Mouse (Mus musculus) MEL (cell line): Measurements from ENCODE around the gene Cul9. TPM values are rescaled to one million over a fixed set of nuclear protein-coding genes. Genes with fewer than 3 reads are reported as not detected.
"Not testable (repeated sequence)": the region's sequence is repeated elsewhere in the genome, so short reads cannot be mapped to it uniquely, and the experiment has no call there.

ENCODE experiments used
- DNase-seq: peaks from one replicate; pipeline ENCODE4 v3.0.0; 2011; ENCODE audit warnings: low read depth, low spot score
- H3K27ac ChIP-seq: 2 replicates; pipeline ENCODE4 v1.5.1; 2012; ENCODE audit warnings: low read depth, mild to moderate bottlenecking, control low read depth, low read length, moderate library complexity; ENCODE audit not compliant: control insufficient read depth
- H3K27me3 ChIP-seq, 2 experiments: fragments of 150-350 bp in 1 of 2; sonication (generic) in 1 of 2; 2 replicates each; pipeline ENCODE4 v1.6.1; 2012; ENCODE audit warnings: low read length in 2 of 2, mild to moderate bottlenecking in 2 of 2, improper control_type of control experiment in 1 of 2, moderate library complexity in 1 of 2; ENCODE audit not compliant: insufficient read depth in 2 of 2, control insufficient read depth in 1 of 2
- H3K36me3 ChIP-seq, 2 experiments: 2 replicates each; pipeline ENCODE4 v1.6.1; 2012 to 2014; ENCODE audit warnings: low read length in 2 of 2, improper control_type of control experiment in 1 of 2, inconsistent platforms in 1 of 2, mild to moderate bottlenecking in 1 of 2; ENCODE audit not compliant: insufficient read depth in 2 of 2, control insufficient read depth in 1 of 2
- H3K4me1 ChIP-seq, 2 experiments: fragments of 150-350 bp in 1 of 2; sonication (generic) in 1 of 2; 2 replicates each; pipeline ENCODE4 v1.6.1; 2012; ENCODE audit warnings: low read length in 2 of 2, improper control_type of control experiment in 1 of 2, mild to moderate bottlenecking in 1 of 2; ENCODE audit not compliant: insufficient read depth in 2 of 2, control insufficient read depth in 1 of 2
- H3K4me3 ChIP-seq, 2 experiments: fragments of 150-350 bp in 1 of 2; sonication (generic) in 1 of 2; 2 replicates each; pipeline ENCODE4 v1.5.1; 2012; ENCODE audit warnings: low read depth in 2 of 2, low read length in 2 of 2, mild to moderate bottlenecking in 2 of 2, moderate library complexity in 2 of 2, control low read depth in 1 of 2, improper control_type of control experiment in 1 of 2; ENCODE audit not compliant: control insufficient read depth in 1 of 2, insufficient read depth in 1 of 2
- H3K79me2 ChIP-seq: 2 replicates; pipeline ENCODE4 v1.6.1; 2012; ENCODE audit warnings: mild to moderate bottlenecking, low read length, moderate library complexity; ENCODE audit not compliant: control insufficient read depth, poor library complexity, insufficient read depth
- H3K9ac ChIP-seq: 2 replicates; pipeline ENCODE4 v1.6.1; 2012; ENCODE audit warnings: low read depth, mild to moderate bottlenecking, control low read depth, low read length, moderate library complexity; ENCODE audit not compliant: control insufficient read depth, poor library complexity, severe bottlenecking
- H3K9me3 ChIP-seq: fragments of 150-350 bp; sonication (generic); replicated peaks from 2 replicates; pipeline ENCODE4 v1.6.1; 2012; ENCODE audit warnings: mild to moderate bottlenecking, low read length, improper control_type of control experiment, moderate library complexity; ENCODE audit not compliant: insufficient read depth
- BHLHE40 ChIP-seq: IDR thresholded peaks from 2 replicates; pipeline ENCODE4 v1.6.1; 2012; ENCODE audit warnings: low read depth, mild to moderate bottlenecking, inconsistent platforms, low read length, improper control_type of control experiment, borderline replicate concordance
- CHD1 ChIP-seq: IDR thresholded peaks from 2 replicates; pipeline ENCODE4 v1.6.1; 2012; ENCODE audit warnings: low read depth, mild to moderate bottlenecking, inconsistent platforms, low read length, improper control_type of control experiment
- E2F4 ChIP-seq: IDR thresholded peaks from 2 replicates; pipeline ENCODE4 v1.6.1; 2011; ENCODE audit warnings: low read depth, low read length, improper control_type of control experiment, borderline replicate concordance
- ELF1 ChIP-seq: IDR thresholded peaks from 2 replicates; pipeline ENCODE4 v1.6.1; 2014; ENCODE audit warnings: low read depth, mild to moderate bottlenecking, inconsistent platforms, low read length, improper control_type of control experiment, moderate library complexity
- EP300 ChIP-seq, 2 experiments: IDR thresholded peaks; 2 replicates each; pipeline ENCODE4 v1.6.1; 2011; ENCODE audit warnings: improper control_type of control experiment in 2 of 2, low read length in 2 of 2, low read depth in 1 of 2, mild to moderate bottlenecking in 1 of 2
- ETS1 ChIP-seq: IDR thresholded peaks from 2 replicates; pipeline ENCODE4 v1.6.1; 2012; ENCODE audit warnings: low read depth, mild to moderate bottlenecking, inconsistent platforms, low read length, improper control_type of control experiment, moderate library complexity
- GABPA ChIP-seq: IDR thresholded peaks from 2 replicates; pipeline ENCODE4 v1.6.1; 2012; ENCODE audit warnings: low read depth, mild to moderate bottlenecking, inconsistent platforms, low read length, improper control_type of control experiment, moderate library complexity
- JUND ChIP-seq: IDR thresholded peaks from 2 replicates; pipeline ENCODE4 v1.6.1; 2011; ENCODE audit warnings: low read depth, mild to moderate bottlenecking, improper control_type of control experiment, low read length
- KAT2A ChIP-seq: conservative IDR thresholded peaks from 2 replicates; pipeline ENCODE4 v1.6.1; 2012; ENCODE audit warnings: low read depth, low read length, improper control_type of control experiment, inconsistent platforms
- MAFK ChIP-seq: IDR thresholded peaks from 2 replicates; pipeline ENCODE4 v1.6.1; 2011; ENCODE audit warnings: low read depth, mild to moderate bottlenecking, low read length, improper control_type of control experiment, borderline replicate concordance
- MAX ChIP-seq: IDR thresholded peaks from 2 replicates; pipeline ENCODE4 v1.6.1; 2011; ENCODE audit warnings: low read length, improper control_type of control experiment
- MYB ChIP-seq: IDR thresholded peaks from 2 replicates; pipeline ENCODE4 v1.6.1; 2011; ENCODE audit warnings: mild to moderate bottlenecking, low read depth, low read length, improper control_type of control experiment
- NELFE ChIP-seq: IDR thresholded peaks from 2 replicates; pipeline ENCODE4 v1.6.1; 2011; ENCODE audit warnings: low read depth, low read length, improper control_type of control experiment
- POLR2AphosphoS5 ChIP-seq: IDR thresholded peaks from 2 replicates; pipeline ENCODE4 v1.6.1; 2012; ENCODE audit warnings: low read depth, borderline replicate concordance, mild to moderate bottlenecking, inconsistent platforms, low read length, moderate library complexity, mixed read lengths
- SIN3A ChIP-seq: IDR thresholded peaks from 2 replicates; pipeline ENCODE4 v1.6.1; 2012; ENCODE audit warnings: low read length, improper control_type of control experiment, inconsistent platforms
- SMC3 ChIP-seq: IDR thresholded peaks from 2 replicates; pipeline ENCODE4 v1.6.1; 2011; ENCODE audit warnings: low read depth, low read length, improper control_type of control experiment
- TBP ChIP-seq: IDR thresholded peaks from 2 replicates; pipeline ENCODE4 v1.8.0; 2011; ENCODE audit warnings: low read depth, low read length, improper control_type of control experiment
- TCF12 ChIP-seq: IDR thresholded peaks from 2 replicates; pipeline ENCODE4 v1.6.1; 2014; ENCODE audit warnings: low read depth, mild to moderate bottlenecking, inconsistent platforms, low read length, improper control_type of control experiment, moderate library complexity
- UBTF ChIP-seq: IDR thresholded peaks from 2 replicates; pipeline ENCODE4 v1.6.1; 2012; ENCODE audit warnings: low read depth, mild to moderate bottlenecking, inconsistent platforms, low read length, improper control_type of control experiment, moderate library complexity, borderline replicate concordance; ENCODE audit not compliant: insufficient read depth
- USF1 ChIP-seq: IDR thresholded peaks from 2 replicates; pipeline ENCODE4 v1.6.1; 2014; ENCODE audit warnings: low read depth, mild to moderate bottlenecking, inconsistent platforms, low read length, improper control_type of control experiment, moderate library complexity
- ZNF384 ChIP-seq: IDR thresholded peaks from 2 replicates; pipeline ENCODE4 v1.6.1; 2012; ENCODE audit warnings: low read depth, mild to moderate bottlenecking, inconsistent platforms, low read length, improper control_type of control experiment
- polyA plus RNA-seq, 2 experiments: library from polyadenylated mRNA; stranded (reverse) in 1 of 2; unstranded in 1 of 2; fragments of >175 nt in 1 of 2; fragments of >200 nt in 1 of 2; gene quantifications; 2 replicates each; pipeline versions ENCODE4 v1.2.1 to v1.2.4; 2012; ENCODE audit warnings: low replicate concordance in 2 of 2, low read depth in 1 of 2; ENCODE audit not compliant: insufficient read length in 2 of 2, insufficient read depth in 1 of 2, missing spikeins in 1 of 2
- total RNA-seq: library from RNA; depleted of rRNA; stranded (reverse); fragments of 300-350 nt; gene quantifications from 2 replicates; pipeline ENCODE4 v1.2.3, GENCODE M21; 2012

Gene Cul9
- total and polyA plus RNA-seq, 3 experiments = 3.6 to 10.7 TPM; not detected in 1

GRCm38 (mm10) chr17:46496081-46496480, 50.1 kb downstream of the Cul9 start:
- not testable (repeated sequence) for H3K27ac ChIP-seq, H3K9ac ChIP-seq, DNase-seq, H3K79me2 ChIP-seq, H3K9me3 ChIP-seq, H3K4me3 ChIP-seq, H3K36me3 ChIP-seq, H3K27me3 ChIP-seq, H3K4me1 ChIP-seq

GRCm38 (mm10) chr17:46495486-46495885, 50.7 kb downstream of the Cul9 start:
- no peak overlapping the region for H3K9ac ChIP-seq
- no peak for DNase-seq
- TF ChIP-seq GABPA = no peak

GRCm38 (mm10) chr17:46487431-46487830, 58.8 kb downstream of the Cul9 start, which contains the start of gene Ttbk1:
Gene Ttbk1 (minus strand): TSS chr17:46487675.
- H3K27ac ChIP-seq = no peak within 1 kb of the TSS
- no peaks in the 10 kb centered on the region for H3K79me2 ChIP-seq
- no peak within 1 kb of the TSS for H3K9ac ChIP-seq
- peaks cover 2 to 5% of the 10 kb centered on the region in 2 experiments; a peak in 3 of 4 replicates for H3K27me3 ChIP-seq
- H3K36me3 ChIP-seq = no peaks in the 10 kb centered on the region
- H3K4me1 ChIP-seq = no peaks in the 10 kb centered on the region
- TF ChIP-seq NELFE (no peak), MAX (no peak), JUND (no peak)
- H3K9me3 ChIP-seq = no peaks in the 10 kb centered on the region
- H3K4me3 ChIP-seq = no peak within 1 kb of the TSS
- no peak for DNase-seq

More at GRCm38 (mm10) chr17:46495486-46495885, 50.7 kb downstream of the Cul9 start:
- H3K4me3 ChIP-seq = no peak overlapping the region
- peaks cover 0 to 7% of the 10 kb centered on the region in 2 experiments; a peak in 3 of 4 replicates for H3K4me1 ChIP-seq
- H3K36me3 ChIP-seq = peaks cover 0 to 7% of the 10 kb centered on the region in 2 experiments; a peak in 3 of 4 replicates
- H3K9me3 ChIP-seq = no peaks in the 10 kb centered on the region
- H3K27ac ChIP-seq = no peak overlapping the region
- peaks cover 7% of the 10 kb centered on the region for H3K79me2 ChIP-seq
- peaks cover 4 to 6% of the 10 kb centered on the region in 2 experiments; a peak in 3 of 4 replicates for H3K27me3 ChIP-seq

- no peak overlapping the region for H3K27ac ChIP-seq
- DNase-seq = no peak
- H3K36me3 ChIP-seq = no peaks in the 10 kb centered on the region
- H3K9ac ChIP-seq = no peak overlapping the region
- TF ChIP-seq SMC3 = no peak
- TF ChIP-seq ETS1 = no peak
- TF ChIP-seq E2F4 = no peak
- TF ChIP-seq CHD1 = no peak
- no peak for TF ChIP-seq EP300 (IDR thresholded peaks at IDR 0.05; ENCODE audit: low read depth in 1 of 2, low read length in 2 of 2)
- no peak for TF ChIP-seq MAFK
- TF ChIP-seq KAT2A = no peak
- TF ChIP-seq SIN3A = no peak
- no peak for TF ChIP-seq MAX
- no peak for TF ChIP-seq NELFE
- TF ChIP-seq BHLHE40 = no peak
- no peak for TF ChIP-seq TCF12
- no peak for TF ChIP-seq TBP
- TF ChIP-seq POLR2AphosphoS5 = no peak
- TF ChIP-seq ZNF384 = no peak
- no peak for TF ChIP-seq ELF1
- no peak for TF ChIP-seq USF1
- no peak for TF ChIP-seq UBTF
- no peak for TF ChIP-seq MYB
- no peaks in the 10 kb centered on the region for H3K4me1 ChIP-seq
- no peaks in the 10 kb centered on the region for H3K79me2 ChIP-seq
- H3K9me3 ChIP-seq = no peaks in the 10 kb centered on the region
- peaks cover 2 to 5% of the 10 kb centered on the region in 2 experiments; a peak in 3 of 4 replicates for H3K27me3 ChIP-seq
- no peak overlapping the region for H3K4me3 ChIP-seq
These were observed 59.2 kb downstream of the Cul9 start for GRCm38 (mm10) chr17:46486995-46487394.
